Mouse (Mus musculus): ENCODE results near the gene Aco1. TPM values are rescaled to one million over a fixed set of nuclear protein-coding genes. Genes with fewer than 3 reads are reported as not detected.
A peak's percentile ranks its signal among the peaks of the same experiment; 100 is the strongest.

Aco1 gene
- polyA plus RNA-seq, 1 experiment from 2014 or later, result 60.8 TPM

DNA sequence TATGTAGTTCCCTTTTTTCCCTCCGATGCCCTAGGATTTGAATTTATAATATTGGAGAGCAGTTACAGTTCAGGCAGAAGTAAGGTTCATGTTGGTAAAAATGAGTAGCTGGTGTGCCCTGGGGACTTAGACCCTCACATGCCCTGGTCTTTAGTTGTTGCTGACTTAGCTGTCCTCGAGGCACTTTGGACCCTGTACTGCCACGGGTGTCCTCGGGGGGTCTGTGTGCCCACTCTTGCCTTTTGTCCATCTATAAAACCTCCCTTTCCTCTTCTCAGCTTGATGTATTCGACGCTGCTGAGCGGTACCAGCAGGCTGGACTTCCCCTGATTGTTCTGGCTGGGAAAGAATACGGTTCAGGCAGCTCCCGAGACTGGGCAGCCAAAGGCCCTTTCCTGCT lies 50.6 kb downstream of the Aco1 start:
- no peak for ATAC-seq (ENCODE audit: low FRiP score)
- no peaks in the 10 kb centered on the region for H3K4me1 ChIP-seq
- H3K27me3 ChIP-seq, result no peaks in the 10 kb centered on the region
- no peak overlapping the region for H3K9ac ChIP-seq
- H3K36me3 ChIP-seq (replicated peaks), result peaks cover 69% of the 10 kb centered on the region
- 56% methylated on average over 9 of the region's 9 CpGs for WGBS
- H3K9me3 ChIP-seq, result no peaks in the 10 kb centered on the region
- no peak overlapping the region for H3K4me2 ChIP-seq
- no peak overlapping the region for H3K27ac ChIP-seq
- no peak overlapping the region for H3K4me3 ChIP-seq (replicated peaks)

DNA sequence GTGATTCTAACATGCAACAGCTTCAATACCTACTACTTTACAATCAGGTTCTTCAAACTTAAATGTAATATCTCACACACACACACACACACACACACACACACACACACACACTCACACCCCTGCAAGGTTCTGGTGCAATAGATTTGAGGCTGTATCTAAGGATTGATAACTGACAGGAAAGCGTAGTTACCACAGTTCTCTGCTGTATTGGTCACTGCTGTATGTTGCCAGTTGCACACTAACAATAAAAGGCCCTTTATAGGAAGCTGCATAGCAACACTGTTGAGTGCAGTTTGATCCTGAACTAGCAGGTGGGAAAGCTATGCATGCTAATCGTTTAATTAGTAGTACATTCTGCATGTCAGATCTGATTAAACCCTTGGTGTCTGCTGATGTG lies 52.5 kb downstream of the Aco1 start:
- peaks cover 63% of the 10 kb centered on the region for H3K36me3 ChIP-seq (replicated peaks)

DNA sequence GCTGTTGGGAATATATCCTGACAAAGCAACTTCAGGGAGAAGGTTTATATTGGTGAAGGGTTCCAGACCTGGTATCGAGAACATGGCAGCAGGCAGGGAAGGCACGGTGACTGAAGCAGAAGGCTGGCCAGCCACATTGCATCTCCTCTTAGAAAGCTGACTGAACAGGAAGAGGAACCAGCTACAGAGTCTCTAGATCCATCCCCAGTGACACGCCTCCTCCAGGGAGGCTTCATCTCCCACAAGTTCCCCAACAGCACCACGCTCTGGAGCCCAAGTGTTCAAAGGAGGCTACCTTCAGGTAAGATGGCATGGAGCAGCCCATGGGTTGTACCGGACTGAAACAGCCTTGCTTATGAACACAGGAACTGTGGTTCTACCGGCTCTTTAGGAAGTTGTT lies 59.3 kb downstream of the Aco1 start:
- Histone ChIP-seq H3K27ac (no peak overlapping the region), H3K4me1 (no peaks in the 10 kb centered on the region), H3K9ac (no peak overlapping the region), H3K9me3 (no peaks in the 10 kb centered on the region), H3K4me2 (no peak overlapping the region), H3K4me3 (replicated peaks) (no peak overlapping the region), H3K27me3 (no peaks in the 10 kb centered on the region), H3K36me3 (replicated peaks) (peaks cover 27% of the 10 kb centered on the region)
- WGBS, result 97% methylated on average over 6 of the region's 6 CpGs
- no peak for ATAC-seq (ENCODE audit: low FRiP score)

More for the DNA sequence above, 52.5 kb downstream of the Aco1 start:
- ATAC-seq (ENCODE audit: low FRiP score), result no peak
- H3K4me3 ChIP-seq (replicated peaks), result no peak overlapping the region
- H3K9me3 ChIP-seq, result no peaks in the 10 kb centered on the region
- no peak overlapping the region for H3K27ac ChIP-seq
- no peaks in the 10 kb centered on the region for H3K4me1 ChIP-seq
- no peaks in the 10 kb centered on the region for H3K27me3 ChIP-seq
- 91% methylated on average over 2 of the region's 2 CpGs for WGBS
- H3K4me2 ChIP-seq, result no peak overlapping the region
- no peak overlapping the region for H3K9ac ChIP-seq

DNA sequence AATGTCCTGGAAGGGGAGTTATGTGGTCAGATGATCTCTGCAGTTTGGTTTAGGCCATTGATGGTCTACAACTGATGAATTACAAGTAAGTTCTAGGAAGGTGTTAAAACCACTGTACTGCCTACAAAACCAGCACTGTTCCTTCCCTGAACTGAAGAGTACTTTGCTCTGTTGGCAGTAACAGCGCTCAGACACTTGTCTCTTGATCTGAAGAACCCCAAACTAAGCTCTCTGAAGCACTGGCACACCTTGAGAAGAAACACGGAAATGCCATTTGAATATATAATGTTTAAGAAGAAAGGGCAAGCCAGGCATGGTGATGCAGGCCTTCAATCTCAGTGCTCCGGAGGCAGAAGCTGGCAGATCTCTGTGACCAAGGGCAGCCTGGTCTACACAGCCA lies 61.5 kb downstream of the Aco1 start:
- WGBS, result 87% methylated on average over 3 of the region's 3 CpGs
- H3K27ac ChIP-seq, result no peak overlapping the region

DNA sequence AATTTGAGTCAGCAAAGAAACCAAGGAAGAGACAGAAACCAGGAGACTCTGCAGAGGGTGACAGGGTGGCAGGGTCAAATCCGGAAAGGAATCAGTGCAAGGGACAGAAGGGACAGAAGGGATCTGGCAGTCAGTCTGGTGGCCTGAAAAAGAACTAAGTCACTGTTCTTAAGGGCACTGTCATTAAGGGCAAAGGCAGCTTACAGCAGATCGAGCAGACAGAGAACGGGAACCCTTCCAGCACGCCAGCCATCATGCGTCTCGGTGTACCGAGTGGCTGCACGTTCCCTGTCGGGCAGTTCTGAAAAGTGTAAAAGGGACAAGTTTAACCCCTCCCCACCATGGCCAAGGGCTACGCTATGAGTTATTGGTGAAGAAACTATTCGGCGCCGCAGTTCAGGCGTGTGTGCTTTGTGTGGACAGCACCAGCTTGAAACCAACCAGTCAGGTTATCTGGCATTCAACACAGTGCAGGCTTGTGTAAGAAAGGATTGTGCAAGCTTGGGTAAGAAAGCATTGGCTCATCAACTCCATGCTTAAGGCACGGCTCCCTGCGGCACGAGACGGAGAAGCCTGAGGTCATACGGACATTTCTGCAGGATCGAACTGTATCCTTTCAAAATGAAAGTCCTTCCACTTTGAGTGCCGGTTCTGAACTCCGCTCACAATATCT lies 62.5 kb downstream of the Aco1 start:
- Histone ChIP-seq H3K9me3 (no peaks in the 10 kb centered on the region), H3K4me2 (no peak overlapping the region), H3K27me3 (no peaks in the 10 kb centered on the region), H3K36me3 (replicated peaks) (peaks cover 7% of the 10 kb centered on the region; the same call in 1 of the 2 replicates), H3K9ac (no peak overlapping the region), H3K4me3 (replicated peaks) (no peak overlapping the region), H3K4me1 (no peaks in the 10 kb centered on the region), H3K27ac (no peak overlapping the region)
- no peak for ATAC-seq (ENCODE audit: low FRiP score)
- WGBS, result 94% methylated on average over 22 of the region's 22 CpGs

More for the DNA sequence above, 61.5 kb downstream of the Aco1 start:
- H3K4me1 ChIP-seq, result no peaks in the 10 kb centered on the region
- H3K9ac ChIP-seq, result no peak overlapping the region
- no peak overlapping the region for H3K4me2 ChIP-seq
- no peak overlapping the region for H3K4me3 ChIP-seq (replicated peaks)
- ATAC-seq (ENCODE audit: low FRiP score), result no peak
- H3K27me3 ChIP-seq, result no peaks in the 10 kb centered on the region
- H3K9me3 ChIP-seq, result no peaks in the 10 kb centered on the region
- peaks cover 9% of the 10 kb centered on the region for H3K36me3 ChIP-seq (replicated peaks)

DNA sequence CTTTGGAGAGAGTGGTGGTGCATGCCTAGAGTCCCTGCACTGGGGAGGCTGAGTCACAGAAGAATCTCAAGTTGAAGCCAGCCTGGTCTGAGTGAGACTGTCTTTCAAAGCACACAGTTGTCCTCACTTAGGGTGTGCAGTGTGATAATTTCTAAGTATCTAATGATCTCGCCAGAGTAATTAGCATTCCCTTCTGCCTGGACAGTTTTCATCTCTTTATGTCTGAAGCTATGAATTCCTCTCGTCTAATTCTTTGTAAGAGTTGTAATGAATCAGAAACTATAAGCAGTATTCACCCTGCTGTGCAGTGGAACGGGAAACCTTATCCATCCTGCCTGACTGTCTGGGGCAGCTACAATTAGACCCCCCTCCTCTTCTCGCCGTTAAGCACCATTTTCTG lies 64.8 kb downstream of the Aco1 start:
- no peaks in the 10 kb centered on the region for H3K9me3 ChIP-seq
- H3K4me1 ChIP-seq, result no peaks in the 10 kb centered on the region
- no peak overlapping the region for H3K27ac ChIP-seq
- H3K4me3 ChIP-seq (replicated peaks), result no peak overlapping the region
- no peak overlapping the region for H3K4me2 ChIP-seq
- 0 out of 2 replicates have a peak, but pooled peaks cover 3% of the 10 kb centered on the region for H3K36me3 ChIP-seq (replicated peaks)
- ATAC-seq (ENCODE audit: low FRiP score), result 0 out of 2 replicates have a peak, but pooled peaks have one; percentile 9
- no peaks in the 10 kb centered on the region for H3K27me3 ChIP-seq
- WGBS, result 32% methylated on average over 5 of the region's 5 CpGs
- H3K9ac ChIP-seq, result no peak overlapping the region

DNA sequence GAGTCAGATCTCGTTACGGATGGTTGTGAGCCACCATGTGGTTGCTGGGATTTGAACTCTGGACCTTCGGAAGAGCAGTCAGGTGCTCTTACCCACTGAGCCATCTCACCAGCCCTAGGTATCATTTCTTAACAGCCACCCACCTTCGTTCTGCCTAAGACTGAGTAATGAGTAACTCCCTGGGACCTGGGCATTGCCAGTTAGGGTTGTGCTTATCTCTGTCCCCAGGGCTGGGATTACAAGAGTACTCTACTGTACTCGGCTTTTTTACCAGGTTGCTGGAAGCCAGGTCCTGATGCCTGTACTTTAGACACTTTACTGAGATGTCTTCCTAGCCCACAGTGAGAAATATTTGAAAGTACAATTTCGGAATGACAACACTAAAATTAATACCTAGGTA lies 69.3 kb downstream of the Aco1 start:
- no peaks in the 10 kb centered on the region for H3K4me1 ChIP-seq
- H3K27me3 ChIP-seq, result no peaks in the 10 kb centered on the region
- no peak overlapping the region for H3K4me2 ChIP-seq
- no peak overlapping the region for H3K9ac ChIP-seq
- no peaks in the 10 kb centered on the region for H3K36me3 ChIP-seq (replicated peaks)
- H3K27ac ChIP-seq, result no peak overlapping the region
- 92% methylated on average over 5 of the region's 6 CpGs for WGBS
- no peak overlapping the region for H3K4me3 ChIP-seq (replicated peaks)
- H3K9me3 ChIP-seq, result no peaks in the 10 kb centered on the region
- ATAC-seq (ENCODE audit: low FRiP score), result no peak

DNA sequence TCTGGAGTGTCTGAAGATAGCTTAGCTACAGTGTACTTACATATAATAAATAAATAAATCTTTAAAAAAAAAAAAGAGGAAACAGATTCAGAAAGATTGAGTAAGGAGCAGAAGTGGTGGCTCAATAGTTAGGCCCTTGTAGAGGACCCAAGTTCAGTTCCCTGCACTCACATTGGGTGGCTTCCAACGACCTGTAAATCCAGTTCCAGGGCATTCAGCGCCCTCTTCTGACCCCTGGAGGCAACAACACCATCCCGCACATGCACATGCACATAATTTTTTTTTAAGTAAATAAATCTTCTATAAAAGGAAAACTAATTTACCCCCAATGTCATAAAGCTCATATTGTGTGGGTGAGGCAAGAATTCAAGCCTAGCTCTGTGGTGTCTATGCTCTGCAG lies 75.0 kb downstream of the Aco1 start:
- H3K9me3 ChIP-seq, result no peaks in the 10 kb centered on the region
- no peak overlapping the region for H3K9ac ChIP-seq
- H3K4me1 ChIP-seq, result peaks cover 4% of the 10 kb centered on the region; the same call in 1 of the 2 replicates
- WGBS, result 55% methylated on average over 3 of the region's 3 CpGs
- H3K27me3 ChIP-seq, result no peaks in the 10 kb centered on the region
- H3K27ac ChIP-seq, result no peak overlapping the region
- H3K4me3 ChIP-seq (replicated peaks), result no peak overlapping the region
- H3K36me3 ChIP-seq (replicated peaks), result no peaks in the 10 kb centered on the region
- no peak overlapping the region for H3K4me2 ChIP-seq
- ATAC-seq (ENCODE audit: low FRiP score), result no peak

DNA sequence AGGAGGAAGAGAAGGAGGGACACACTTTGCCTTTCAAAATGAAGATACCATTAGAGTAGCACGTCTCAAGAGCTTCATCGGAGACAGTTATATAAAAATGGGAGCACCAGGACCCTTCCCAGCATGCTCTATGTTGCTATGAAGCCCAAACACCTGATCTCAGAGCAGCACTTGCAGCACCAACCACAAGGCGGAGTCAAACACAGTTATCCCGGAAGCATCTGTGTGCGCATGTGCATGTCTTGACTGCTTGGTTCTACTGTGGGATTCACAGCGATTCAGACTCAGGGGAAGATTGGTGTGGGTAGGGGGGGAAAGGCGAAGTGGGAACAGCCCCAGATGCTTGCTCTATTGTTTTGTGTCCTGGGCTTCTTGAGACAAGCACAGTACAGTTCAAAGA lies 75.5 kb downstream of the Aco1 start:
- WGBS, result 74% methylated on average over 7 of the region's 7 CpGs

DNA sequence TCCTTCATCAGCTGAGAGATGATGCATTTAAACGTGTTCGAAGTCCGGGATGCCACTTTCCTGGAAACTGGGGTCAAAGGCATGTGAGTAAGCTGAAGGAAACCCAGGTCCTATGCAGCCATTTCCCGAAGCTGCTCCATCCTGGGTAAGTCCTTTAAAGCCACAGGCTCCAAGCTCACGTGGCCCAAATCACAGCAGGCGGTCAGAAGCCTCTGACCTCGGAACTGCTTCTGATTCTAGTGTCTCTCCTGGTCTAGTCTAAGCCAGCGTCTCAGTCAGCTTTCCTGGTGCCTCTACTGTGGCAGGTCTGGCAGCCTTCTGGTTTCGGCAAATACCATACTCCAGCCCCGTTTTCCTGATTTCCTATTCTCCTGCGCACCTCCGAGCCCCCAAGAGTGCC lies 77.6 kb downstream of the Aco1 start:
- Histone ChIP-seq H3K27ac (no peak overlapping the region), H3K36me3 (replicated peaks) (no peaks in the 10 kb centered on the region), H3K4me3 (replicated peaks) (no peak overlapping the region), H3K27me3 (no peaks in the 10 kb centered on the region), H3K4me1 (peaks cover 4% of the 10 kb centered on the region; the same call in 1 of the 2 replicates), H3K9me3 (no peaks in the 10 kb centered on the region), H3K9ac (no peak overlapping the region), H3K4me2 (peak overlapping the region; percentile 26)
- 19% methylated on average over 12 of the region's 12 CpGs for WGBS
- no peak for ATAC-seq (ENCODE audit: low FRiP score)

More for the DNA sequence above, 75.5 kb downstream of the Aco1 start:
- Histone ChIP-seq H3K27me3 (no peaks in the 10 kb centered on the region), H3K4me1 (peaks cover 4% of the 10 kb centered on the region; the same call in 1 of the 2 replicates), H3K27ac (no peak overlapping the region), H3K9ac (no peak overlapping the region), H3K4me2 (no peak overlapping the region), H3K4me3 (replicated peaks) (no peak overlapping the region), H3K36me3 (replicated peaks) (no peaks in the 10 kb centered on the region), H3K9me3 (no peaks in the 10 kb centered on the region)
- no peak for ATAC-seq (ENCODE audit: low FRiP score)

DNA sequence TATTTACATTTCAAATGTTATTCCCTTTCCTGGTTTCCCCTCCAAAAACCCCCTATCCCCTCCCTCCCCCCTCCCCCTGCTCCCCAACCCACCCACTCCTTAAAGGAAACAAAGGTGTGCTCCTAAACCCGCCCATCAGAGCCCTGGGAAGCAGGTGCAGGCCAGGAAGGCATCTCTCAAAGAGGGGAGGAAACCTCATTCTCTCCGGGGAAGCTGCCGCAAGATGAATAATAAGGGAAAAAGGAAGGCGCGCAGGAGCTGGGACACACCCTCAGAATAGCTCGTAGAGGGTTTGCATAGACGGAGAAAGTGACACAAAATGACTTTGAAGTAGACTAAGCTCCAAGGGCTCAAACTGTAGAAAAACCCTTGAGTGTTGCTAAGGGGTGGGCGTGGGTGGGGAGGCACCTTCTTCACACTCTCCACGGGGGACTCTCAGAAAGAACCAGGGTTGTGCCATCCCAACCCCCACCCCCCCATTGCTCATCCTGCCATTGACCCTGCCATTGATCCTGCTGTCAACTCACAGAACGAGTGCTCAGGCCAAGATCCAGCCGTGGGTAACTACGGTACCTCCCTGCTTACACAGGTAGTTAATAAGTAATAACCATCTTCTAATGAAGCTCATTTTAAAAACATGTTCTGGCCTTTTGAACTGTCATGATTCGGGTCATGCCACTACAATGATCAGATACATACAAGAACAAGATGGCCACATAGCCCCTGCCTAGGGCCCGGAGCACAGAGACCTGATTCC lies 78.3 kb downstream of the Aco1 start:
- no peak overlapping the region for H3K9ac ChIP-seq
- H3K9me3 ChIP-seq, result no peaks in the 10 kb centered on the region
- no peak overlapping the region for H3K27ac ChIP-seq
- H3K36me3 ChIP-seq (replicated peaks), result no peaks in the 10 kb centered on the region
- H3K4me1 ChIP-seq, result peaks cover 4% of the 10 kb centered on the region; the same call in 1 of the 2 replicates
- 48% methylated on average over 14 of the region's 14 CpGs for WGBS
- H3K4me2 ChIP-seq, result peak overlapping the region; percentile 26
- H3K27me3 ChIP-seq, result no peaks in the 10 kb centered on the region
- ATAC-seq (ENCODE audit: low FRiP score), result no peak
- no peak overlapping the region for H3K4me3 ChIP-seq (replicated peaks)

DNA sequence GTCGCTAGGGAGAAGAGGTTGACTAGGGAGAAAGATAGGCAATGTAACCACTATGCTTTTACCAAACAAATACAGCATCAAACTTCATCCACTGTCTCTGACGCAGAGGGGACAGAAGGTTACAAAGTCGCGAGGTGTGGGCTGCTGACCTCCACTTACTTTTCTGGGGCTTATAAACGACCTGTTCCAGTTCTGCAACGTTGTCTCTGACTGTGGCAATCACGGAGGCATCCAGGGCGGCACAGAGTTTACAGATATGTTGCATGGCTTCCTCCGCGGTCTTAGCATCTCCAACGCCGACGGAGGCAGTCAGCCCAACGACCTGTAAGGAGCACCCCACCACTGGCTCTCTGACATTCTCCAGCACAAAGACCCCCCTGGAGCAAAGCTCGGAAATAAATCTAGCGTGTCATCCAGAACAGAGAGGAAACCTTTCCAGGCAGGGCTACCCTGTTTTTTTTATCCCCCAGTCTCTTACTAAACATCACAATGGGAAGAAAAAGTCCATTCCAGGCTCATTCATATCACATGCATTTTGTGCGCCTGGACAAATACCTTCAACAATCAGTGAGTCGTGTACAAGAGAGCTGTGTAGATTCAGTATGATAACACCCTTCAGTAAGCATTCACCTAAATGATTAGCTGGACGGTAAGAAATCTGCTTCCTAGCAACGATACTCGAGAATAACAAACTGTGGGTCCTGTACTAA lies 79.2 kb downstream of the Aco1 start:
- no peaks in the 10 kb centered on the region for H3K9me3 ChIP-seq
- peaks cover 4% of the 10 kb centered on the region; the same call in 1 of the 2 replicates for H3K4me1 ChIP-seq
- ATAC-seq (ENCODE audit: low FRiP score), result no peak
- no peaks in the 10 kb centered on the region for H3K27me3 ChIP-seq
- H3K27ac ChIP-seq, result no peak overlapping the region
- H3K4me2 ChIP-seq, result no peak overlapping the region
- H3K4me3 ChIP-seq (replicated peaks), result no peak overlapping the region
- WGBS, result 45% methylated on average over 21 of the region's 21 CpGs
- no peaks in the 10 kb centered on the region for H3K36me3 ChIP-seq (replicated peaks)
- no peak overlapping the region for H3K9ac ChIP-seq

Data from forebrain, embryonic 12.5 days (tissue).